Comparison of ENCODE assay signal across 13 mouse cellular contexts in the genomic region with DNA sequence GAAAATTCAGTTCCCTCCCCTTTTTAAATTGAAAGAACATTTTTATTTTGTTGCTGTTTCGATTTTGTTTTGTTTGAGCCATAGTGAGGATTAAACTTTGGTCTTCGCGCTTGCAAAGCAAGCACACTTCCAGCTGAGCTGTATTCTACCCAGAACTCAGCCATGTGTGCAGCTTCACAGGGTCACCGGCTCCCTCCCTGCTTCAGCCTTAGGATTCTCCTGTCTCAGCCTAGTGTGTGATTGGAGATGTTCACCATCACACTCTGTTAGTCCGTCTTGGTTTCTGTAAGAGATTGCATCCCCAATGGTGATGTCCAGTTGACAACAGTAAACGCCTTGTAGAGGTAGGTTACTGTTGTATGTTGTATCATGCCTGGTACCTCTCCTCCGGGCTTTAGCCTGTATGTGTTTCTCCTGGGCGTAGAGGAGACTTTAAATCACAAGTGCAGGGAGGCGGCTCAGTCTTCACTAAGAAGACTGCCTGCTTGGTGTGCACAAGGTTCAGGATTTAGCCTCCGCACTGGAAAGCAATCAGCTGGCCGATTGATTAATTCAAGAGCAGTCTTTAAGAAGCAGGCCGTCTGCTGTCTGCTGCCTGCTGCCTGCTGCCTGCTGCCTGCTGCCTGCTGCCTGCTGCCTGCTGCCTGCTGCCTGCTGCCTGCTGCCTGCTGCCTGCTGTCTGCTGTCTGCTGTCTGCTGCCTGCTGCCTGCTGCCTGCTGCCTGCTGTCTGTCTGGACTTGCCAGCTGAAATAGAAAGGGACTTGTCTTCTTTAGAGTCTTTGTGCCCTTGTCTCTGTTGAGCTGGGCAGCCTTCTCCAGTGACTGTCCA. TPM values are rescaled to one million over a fixed set of nuclear protein-coding genes. Genes with fewer than 3 reads are reported as not detected.
DNase-seq lines count a peak whose midpoint lies in the region; ATAC-seq and TF ChIP-seq lines count a peak whose summit lies in the region.
"Had no signal": no experiment of that assay in that cellular context is flagged by ENCODE, and none has a peak within 500 bp of the region (broad histone marks: within the 10 kb centered on the region; RNA-seq: fewer than 3 reads in every experiment).

No protein-coding gene starts in this region.

- no peak overlapping the region for H3K4me3 ChIP-seq in kidney, adult 2 months (ENCODE audit: insufficient read depth, low read depth, low read length)
- no peak overlapping the region for H3K4me3 ChIP-seq in embryonic facial prominence, embryonic 14.5 days (ENCODE audit: low read depth, low read length)
- H3K4me3 ChIP-seq in hindbrain, embryonic 16.5 days (ENCODE audit: low read length), result no peak overlapping the region
- no peak overlapping the region for H3K4me3 ChIP-seq in lung, postnatal 0 days (ENCODE audit: low read depth, low read length)
- H3K4me3 ChIP-seq: limb, embryonic 13.5 days; lung, embryonic 15.5 days had no signal

- 79% methylated on average over 12 of the region's 12 CpGs for WGBS in kidney, adult 2 months
- WGBS in embryonic facial prominence, embryonic 14.5 days, result 67% methylated on average over 12 of the region's 12 CpGs
- 62% methylated on average over 12 of the region's 12 CpGs for WGBS in hindbrain, embryonic 16.5 days
- 81% methylated on average over 12 of the region's 12 CpGs for whole genome bisulfite sequencing in lung, postnatal 0 days

- peaks cover 2% of the 10 kb centered on the region for H3K36me3 ChIP-seq in kidney, adult 2 months (ENCODE audit: control insufficient read depth, insufficient read depth, low read length)
- 0 out of 2 replicates have a peak, but pooled peaks cover 5% of the 10 kb centered on the region for H3K36me3 ChIP-seq in embryonic facial prominence, embryonic 14.5 days (ENCODE audit: control insufficient read depth, insufficient read depth, low read length)
- no peaks in the 10 kb centered on the region for H3K36me3 ChIP-seq in hindbrain, embryonic 16.5 days (ENCODE audit: control insufficient read depth, insufficient read depth, low read length)
- H3K36me3 ChIP-seq in lung, postnatal 0 days (ENCODE audit: insufficient read depth, low read length), result no peaks in the 10 kb centered on the region

- no peak for TF ChIP-seq CTCF in kidney, adult 2 months (conservative IDR thresholded peaks at IDR 0.05; ENCODE audit: insufficient read depth, insufficient read length, low read depth, low read length)
- TF ChIP-seq CTCF in brain, embryonic 14.5 days (IDR thresholded peaks at IDR 0.05; ENCODE audit: borderline replicate concordance, extremely low read depth, insufficient read depth, insufficient read length), result no peak
- TF ChIP-seq CTCF in lung, postnatal 0 days (IDR thresholded peaks at IDR 0.05), result no peak

- DNase-seq in kidney, adult 2 months, result peak; percentile 7
- DNase-seq in kidney, adult 18-20 months, result no peak
- peak; percentile 85 for DNase-seq in brain, embryonic 14.5 days (ENCODE audit: low read depth)
- no peak for DNase-seq in embryonic facial prominence, embryonic 14.5 days (ENCODE audit: low spot score)
- no peak for DNase-seq in thymus, postnatal 25 days
- DNase-seq in lung, postnatal 0 days (ENCODE audit: low spot score), result no peak
- DNase-seq: cerebellum, postnatal 25 days; gastrocnemius, postnatal 14 days; kidney, adult 11 months; thymus, postnatal 14 days had no signal

- no peak for ATAC-seq in embryonic facial prominence, embryonic 14.5 days (ENCODE audit: low read depth)
- ATAC-seq in hindbrain, embryonic 16.5 days, result peak; percentile 56; the same call in 1 of the 2 replicates
- no peak for ATAC-seq in lung, postnatal 0 days

- peaks cover 4% of the 10 kb centered on the region for H3K4me1 ChIP-seq in kidney, adult 2 months (ENCODE audit: control insufficient read depth, insufficient read depth, low read length)
- no peaks in the 10 kb centered on the region for H3K4me1 ChIP-seq in embryonic facial prominence, embryonic 14.5 days (ENCODE audit: control insufficient read depth, insufficient read depth, low read length)
- H3K4me1 ChIP-seq in hindbrain, embryonic 16.5 days (ENCODE audit: control insufficient read depth, insufficient read depth, low read depth, low read length), result no peaks in the 10 kb centered on the region
- no peaks in the 10 kb centered on the region for H3K4me1 ChIP-seq in lung, postnatal 0 days (ENCODE audit: insufficient read depth, low read depth, low read length)
- H3K4me1 ChIP-seq: limb, embryonic 13.5 days; lung, embryonic 15.5 days had no signal

- TF ChIP-seq POLR2A in kidney, adult 2 months (IDR thresholded peaks at IDR 0.05; ENCODE audit: low read depth, low read length), result no peak
- no peak for TF ChIP-seq POLR2A in brain, embryonic 14.5 days (IDR thresholded peaks at IDR 0.05; ENCODE audit: borderline replicate concordance, extremely low read depth, insufficient read depth, insufficient read length, poor library complexity, severe bottlenecking)

- H3K4me2 ChIP-seq in embryonic facial prominence, embryonic 14.5 days (ENCODE audit: low read depth, low read length), result no peak overlapping the region
- no peak overlapping the region for H3K4me2 ChIP-seq in hindbrain, embryonic 16.5 days (ENCODE audit: low read length)
- H3K4me2 ChIP-seq in lung, postnatal 0 days (replicated peaks; ENCODE audit: low read depth, low read length), result no peak overlapping the region
- H3K4me2 ChIP-seq: limb, embryonic 13.5 days; lung, embryonic 15.5 days had no signal

- H3K9me3 ChIP-seq in embryonic facial prominence, embryonic 14.5 days (ENCODE audit: control insufficient read depth, low read length), result no peaks in the 10 kb centered on the region
- H3K9me3 ChIP-seq in hindbrain, embryonic 16.5 days (ENCODE audit: control insufficient read depth, low read length), result no peaks in the 10 kb centered on the region
- no peaks in the 10 kb centered on the region for H3K9me3 ChIP-seq in lung, postnatal 0 days (ENCODE audit: low read length)
- H3K9me3 ChIP-seq: limb, embryonic 13.5 days; lung, embryonic 15.5 days had no signal

- H3K9ac ChIP-seq in embryonic facial prominence, embryonic 14.5 days (ENCODE audit: low read depth, low read length), result no peak overlapping the region
- no peak overlapping the region for H3K9ac ChIP-seq in hindbrain, embryonic 16.5 days (ENCODE audit: low read depth, low read length)
- H3K9ac ChIP-seq in lung, postnatal 0 days (replicated peaks; ENCODE audit: low read depth), result no peak overlapping the region
- H3K9ac ChIP-seq: limb, embryonic 13.5 days; lung, embryonic 15.5 days had no signal

- no peak overlapping the region for H3K27ac ChIP-seq in kidney, adult 2 months (ENCODE audit: insufficient read depth, low read depth, low read length)
- 0 out of 2 replicates have a peak overlapping the region, but pooled peaks have one; percentile 10 for H3K27ac ChIP-seq in embryonic facial prominence, embryonic 14.5 days (replicated peaks; ENCODE audit: low read depth, low read length)
- peak overlapping the region; percentile 46 for H3K27ac ChIP-seq in hindbrain, embryonic 16.5 days (ENCODE audit: low read depth, low read length)
- H3K27ac ChIP-seq in lung, postnatal 0 days (ENCODE audit: low read length), result no peak overlapping the region
- H3K27ac ChIP-seq: limb, embryonic 13.5 days; lung, embryonic 15.5 days had no signal

- TF ChIP-seq EP300 in lung, postnatal 0 days (IDR thresholded peaks at IDR 0.05), result no peak

- no peaks in the 10 kb centered on the region for H3K27me3 ChIP-seq in kidney, adult 2 months (replicated peaks; ENCODE audit: control insufficient read depth, insufficient read depth, low read length)
- no peaks in the 10 kb centered on the region for H3K27me3 ChIP-seq in embryonic facial prominence, embryonic 14.5 days (replicated peaks; ENCODE audit: control insufficient read depth, insufficient read depth, low read length)
- no peaks in the 10 kb centered on the region for H3K27me3 ChIP-seq in hindbrain, embryonic 16.5 days (replicated peaks; ENCODE audit: control insufficient read depth, insufficient read depth, low read length)
- no peaks in the 10 kb centered on the region for H3K27me3 ChIP-seq in lung, postnatal 0 days (replicated peaks; ENCODE audit: insufficient read depth, low read length)
- H3K27me3 ChIP-seq: limb, embryonic 13.5 days; lung, embryonic 15.5 days had no signal

RNA-seq across cellular contexts. Expression of gene Gpx2, which starts 14.5 kb away (rescaled TPM):
- polyA plus RNA-seq in kidney, adult 2 months (2012; rRNA removed), result 0.08 and 0.33 TPM in 2 replicates
- polyA plus RNA-seq in brain, embryonic 14.5 days (2012; rRNA removed), result 0.15 and 0.22 TPM in 2 replicates
- polyA plus RNA-seq in embryonic facial prominence, embryonic 14.5 days (2014; fragmentation: Nextera tagmentation; extraction: Ambion mirVana), result 4.2 and 6.8 TPM in 2 replicates
- 0.20 and 0.67 TPM in 2 replicates for polyA plus RNA-seq in hindbrain, embryonic 16.5 days (2015; fragmentation: Nextera tagmentation; extraction: Ambion mirVana)
- polyA plus RNA-seq in lung, postnatal 0 days (2015; fragmentation: Nextera tagmentation; extraction: Ambion mirVana), result 21.3 TPM in 2 replicates

RNA-seq across cellular contexts. Expression of gene Fntb, which starts 15.5 kb away (rescaled TPM):
- polyA plus RNA-seq in kidney, adult 2 months (2012; rRNA removed), result 13.2 TPM in 2 replicates
- 40.0 and 41.1 TPM in 2 replicates for polyA plus RNA-seq in brain, embryonic 14.5 days (2012; rRNA removed)
- 41.4 and 44.6 TPM in 2 replicates for polyA plus RNA-seq in embryonic facial prominence, embryonic 14.5 days (2014; fragmentation: Nextera tagmentation; extraction: Ambion mirVana)
- 41.7 and 47.8 TPM in 2 replicates for polyA plus RNA-seq in hindbrain, embryonic 16.5 days (2015; fragmentation: Nextera tagmentation; extraction: Ambion mirVana)
- polyA plus RNA-seq in lung, postnatal 0 days (2015; fragmentation: Nextera tagmentation; extraction: Ambion mirVana), result 15.8 and 18.9 TPM in 2 replicates

RNA-seq across cellular contexts. Expression of gene Churc1, which starts 15.5 kb away (rescaled TPM):
- polyA plus RNA-seq in kidney, adult 2 months (2012; rRNA removed), result 71.3 and 105 TPM in 2 replicates
- 61.9 and 63.6 TPM in 2 replicates for polyA plus RNA-seq in brain, embryonic 14.5 days (2012; rRNA removed)
- 88.8 and 99.4 TPM in 2 replicates for polyA plus RNA-seq in embryonic facial prominence, embryonic 14.5 days (2014; fragmentation: Nextera tagmentation; extraction: Ambion mirVana)
- polyA plus RNA-seq in hindbrain, embryonic 16.5 days (2015; fragmentation: Nextera tagmentation; extraction: Ambion mirVana), result 135 and 139 TPM in 2 replicates
- 109 and 114 TPM in 2 replicates for polyA plus RNA-seq in lung, postnatal 0 days (2015; fragmentation: Nextera tagmentation; extraction: Ambion mirVana)

RNA-seq across cellular contexts. Expression of gene Rab15, which starts 41.9 kb away (rescaled TPM):
- 4.4 and 4.7 TPM in 2 replicates for polyA plus RNA-seq in kidney, adult 2 months (2012; rRNA removed)
- 27.4 and 37.6 TPM in 2 replicates for polyA plus RNA-seq in brain, embryonic 14.5 days (2012; rRNA removed)
- 26.5 and 27.7 TPM in 2 replicates for polyA plus RNA-seq in embryonic facial prominence, embryonic 14.5 days (2014; fragmentation: Nextera tagmentation; extraction: Ambion mirVana)
- 59.2 and 59.9 TPM in 2 replicates for polyA plus RNA-seq in hindbrain, embryonic 16.5 days (2015; fragmentation: Nextera tagmentation; extraction: Ambion mirVana)
- polyA plus RNA-seq in lung, postnatal 0 days (2015; fragmentation: Nextera tagmentation; extraction: Ambion mirVana), result 20.7 and 22.6 TPM in 2 replicates

Comparison
In these comparisons a context has a peak if more than half of its experiments do, and no peak if none do; other contexts are left out.
1. DNase-seq: peak in kidney, adult 2 months (single experiment) and brain, embryonic 14.5 days (single experiment); none in kidney, adult 18-20 months (single experiment), embryonic facial prominence, embryonic 14.5 days (single experiment), thymus, postnatal 25 days (single experiment) and lung, postnatal 0 days (single experiment).
2. H3K27ac ChIP-seq: peak in embryonic facial prominence, embryonic 14.5 days (single experiment) and hindbrain, embryonic 16.5 days (single experiment); none in kidney, adult 2 months (single experiment) and lung, postnatal 0 days (single experiment).